Mouse (Mus musculus) hindbrain, embryonic 10.5 days (tissue): ENCODE measurements around the gene BC147527. TPM values are rescaled to one million over a fixed set of nuclear protein-coding genes. Genes with fewer than 3 reads are reported as not detected.

Experiments
- DNase-seq: peaks from one replicate; pipeline ENCODE4 v3.0.0-alpha.2; 2017; ENCODE audit warnings: low spot score
- H3K27ac ChIP-seq: fragments of 300-500 bp; sonication (generic); 2 replicates; pipeline ENCODE4 v1.5.1; 2016; ENCODE audit warnings: mild to moderate bottlenecking, moderate library complexity
- H3K27me3 ChIP-seq: fragments of 300-500 bp; sonication (generic); 2 replicates; pipeline ENCODE4 v1.6.1; 2016; ENCODE audit warnings: mild to moderate bottlenecking; ENCODE audit not compliant: poor library complexity, insufficient read depth, severe bottlenecking
- H3K36me3 ChIP-seq: fragments of 300-500 bp; sonication (generic); 2 replicates; pipeline ENCODE4 v1.6.1; 2016; ENCODE audit warnings: mild to moderate bottlenecking, moderate library complexity
- H3K4me1 ChIP-seq: fragments of 300-500 bp; sonication (generic); replicated peaks from 2 replicates; pipeline ENCODE4 v1.6.1; 2016; ENCODE audit warnings: mild to moderate bottlenecking
- H3K4me3 ChIP-seq: fragments of 300-500 bp; sonication (generic); 2 replicates; pipeline ENCODE4 v1.5.1; 2016; ENCODE audit warnings: mild to moderate bottlenecking, moderate library complexity
- H3K9me3 ChIP-seq: fragments of 300-500 bp; sonication (generic); 2 replicates; pipeline ENCODE4 v1.6.1; 2016; ENCODE audit warnings: mild to moderate bottlenecking, moderate library complexity
- WGBS: fragments of 180-500 bp; shearing (Covaris S2); methylation state at CpG from one replicate; pipeline ENCODE4 v1.1.7; 2016; 5-methylcytosine and 5-hydroxymethylcytosine counted together
- polyA plus RNA-seq: library from polyadenylated mRNA; unstranded; fragments of >200 nt; fragmentation: Nextera tagmentation; extraction: Ambion mirVana; gene quantifications from 2 replicates; pipeline ENCODE4 v1.2.1, GENCODE M21; 2016

The BC147527 gene
- polyA plus RNA-seq, 1 experiment from 2014 or later, result 0.12 TPM

- DNase-seq, result no peak
- 93% methylated on average over 1 of the region's 1 CpGs for WGBS
- no peaks in the 10 kb centered on the region for H3K27me3 ChIP-seq
Observed at GRCm38 (mm10) chr13:120320721-120321120, 20.5 kb downstream of the BC147527 start.

More at GRCm38 (mm10) chr13:120320721-120321120, 20.5 kb downstream of the BC147527 start:
- Histone ChIP-seq H3K9me3 (0 out of 2 replicates have a peak, but pooled peaks cover 3% of the 10 kb centered on the region), H3K36me3 (no peaks in the 10 kb centered on the region), H3K4me3 (no peak overlapping the region), H3K27ac (no peak overlapping the region), H3K4me1 (no peaks in the 10 kb centered on the region)

Other genes starting within 250 kb of the BC147527 start
- not detected in 2 replicates for gene Gm21188, start 248.2 kb upstream of the BC147527 start, polyA plus RNA-seq
- gene Gm20767, start 160.1 kb upstream of the BC147527 start, polyA plus RNA-seq, result not detected in 2 replicates
- not detected in 2 replicates for gene Gm21818, start 128.0 kb upstream of the BC147527 start, polyA plus RNA-seq
- gene Gm21762, start 84.4 kb upstream of the BC147527 start, polyA plus RNA-seq, result not detected in 2 replicates
- not detected in 2 replicates for gene Gm21731, start 61.3 kb upstream of the BC147527 start, polyA plus RNA-seq
- not detected in 2 replicates for gene AF067061, start 37.3 kb upstream of the BC147527 start, polyA plus RNA-seq
- gene Tcstv3, start 16.5 kb downstream of the BC147527 start, polyA plus RNA-seq, result not detected in 2 replicates